Mouse (Mus musculus) bone marrow, adult 2 months (tissue): ENCODE data around the gene Slc26a8.

ENCODE experiments used
- CTCF ChIP-seq: fragments of 200-500 bp; IDR thresholded peaks from 2 replicates; pipeline ENCODE4 v1.5.1; 2011; ENCODE audit warnings: low read length, control low read depth; ENCODE audit not compliant: control insufficient read depth, insufficient read depth
- POLR2A ChIP-seq: fragments of 200-500 bp; IDR thresholded peaks from 2 replicates; pipeline ENCODE4 v1.6.1; 2011; ENCODE audit warnings: low read depth, mild to moderate bottlenecking, control low read depth, low read length, borderline replicate concordance; ENCODE audit not compliant: control insufficient read depth

DNA sequence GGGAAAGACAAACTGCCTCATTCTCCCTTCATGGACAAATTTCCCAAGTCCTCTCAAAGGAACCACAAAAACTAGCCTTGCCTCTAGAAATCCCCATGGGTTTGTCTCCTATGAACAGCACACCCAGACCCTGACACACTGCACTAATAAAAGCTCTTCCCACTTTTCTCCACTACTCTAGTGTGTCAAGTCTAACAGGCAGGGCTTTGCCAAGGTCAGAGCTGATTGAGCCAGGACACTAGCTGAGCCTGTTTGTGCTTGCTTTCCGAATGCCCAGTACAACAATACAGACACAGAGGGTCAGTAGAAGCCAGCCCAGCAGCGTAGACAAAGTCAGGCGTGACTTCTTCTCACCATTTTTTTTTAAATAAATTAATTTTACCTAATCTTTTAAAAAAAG lies 39.8 kb downstream of the Slc26a8 start:
- TF ChIP-seq CTCF (no peak), POLR2A (no peak)
